Mouse (Mus musculus) heart, adult 2 months (tissue): Measurements from ENCODE around the gene Ckmt1. TPM values are rescaled to one million over a fixed set of nuclear protein-coding genes. Genes with fewer than 3 reads are reported as not detected.
A peak's percentile ranks its signal among the peaks of the same experiment; 100 is the strongest.

ENCODE experiments used
- DNase-seq, 2 experiments: peaks; one replicate each; pipeline ENCODE4 v3.0.0; 2021
- H3K27ac ChIP-seq: fragments of 200-600 bp; 2 replicates; pipeline ENCODE4 v1.8.1; 2022
- H3K27me3 ChIP-seq: fragments of 200-500 bp; 2 replicates; pipeline ENCODE4 v1.6.1; 2012; ENCODE audit warnings: mild to moderate bottlenecking, low read length, inconsistent platforms, mixed read lengths; ENCODE audit not compliant: control insufficient read depth, insufficient read depth
- H3K36me3 ChIP-seq: fragments of 200-500 bp; 2 replicates; pipeline ENCODE4 v1.6.1; 2012; ENCODE audit warnings: low read length, inconsistent platforms; ENCODE audit not compliant: control insufficient read depth, insufficient read depth
- H3K4me1 ChIP-seq: fragments of 200-500 bp; 2 replicates; pipeline ENCODE4 v1.6.1; 2011; ENCODE audit warnings: low read length; ENCODE audit not compliant: control insufficient read depth, insufficient read depth
- H3K4me3 ChIP-seq: fragments of 200-600 bp; 2 replicates; pipeline ENCODE4 v1.8.1; 2022
- H3K79me2 ChIP-seq: fragments of 200-500 bp; replicated peaks from 2 replicates; pipeline ENCODE4 v1.6.1; 2012; ENCODE audit warnings: mild to moderate bottlenecking, inconsistent platforms, low read length, moderate library complexity, mixed read lengths; ENCODE audit not compliant: control insufficient read depth, insufficient read depth
- H3K9ac ChIP-seq: fragments of 200-500 bp; 2 replicates; pipeline ENCODE4 v1.6.1; 2012; ENCODE audit warnings: low read depth, mild to moderate bottlenecking, control low read depth, inconsistent platforms, low read length, mixed read lengths
- CTCF ChIP-seq: fragments of 200-600 bp; IDR thresholded peaks from 2 replicates; pipeline ENCODE4 v1.8.1; 2022; ENCODE audit warnings: antibody characterized with exemption, mild to moderate bottlenecking, moderate library complexity
- EP300 ChIP-seq: fragments of 200-500 bp; IDR thresholded peaks from 2 replicates; pipeline ENCODE4 v1.6.1; 2011; ENCODE audit warnings: low read depth, low read length, control low read depth; ENCODE audit not compliant: insufficient read depth
- POLR2A ChIP-seq: fragments of 200-500 bp; IDR thresholded peaks from 2 replicates; pipeline ENCODE4 v1.6.1; 2011; ENCODE audit warnings: mild to moderate bottlenecking, low read depth, low read length, control low read depth; ENCODE audit not compliant: insufficient read depth
- WGBS: fragments of 180-500 bp; shearing (Covaris S2); methylation state at CpG from one replicate; pipeline ENCODE4 v1.1.7; 2018; 5-methylcytosine and 5-hydroxymethylcytosine counted together
- intact Hi-C: fragments of 180-260 bp; cut with DNase I; formaldehyde crosslinking; loops from one replicate; pipeline ENCODE4 v1.15.1; 2025
- long read RNA-seq: library from polyadenylated mRNA; stranded (forward); transcript quantifications from one replicate; pipeline ENCODE4 v2.0.0, GENCODE M21; 2021
- polyA plus RNA-seq: library from polyadenylated mRNA; depleted of rRNA; stranded (reverse); fragments of >200 nt; gene quantifications from 2 replicates; pipeline ENCODE4 v1.2.3, GENCODE M21; 2012; rRNA removed
- total RNA-seq, 2 experiments: library from RNA; stranded (reverse); gene quantifications; 2 replicates each; pipeline ENCODE4 v1.2.3; 2021

Gene Ckmt1
- total RNA-seq (1 to 10 TPM; 1.0 to 2.1 TPM), polyA plus RNA-seq (4.7 and 5.3 TPM in 2 replicates)
- long read RNA-seq, result 0 reads

DNA sequence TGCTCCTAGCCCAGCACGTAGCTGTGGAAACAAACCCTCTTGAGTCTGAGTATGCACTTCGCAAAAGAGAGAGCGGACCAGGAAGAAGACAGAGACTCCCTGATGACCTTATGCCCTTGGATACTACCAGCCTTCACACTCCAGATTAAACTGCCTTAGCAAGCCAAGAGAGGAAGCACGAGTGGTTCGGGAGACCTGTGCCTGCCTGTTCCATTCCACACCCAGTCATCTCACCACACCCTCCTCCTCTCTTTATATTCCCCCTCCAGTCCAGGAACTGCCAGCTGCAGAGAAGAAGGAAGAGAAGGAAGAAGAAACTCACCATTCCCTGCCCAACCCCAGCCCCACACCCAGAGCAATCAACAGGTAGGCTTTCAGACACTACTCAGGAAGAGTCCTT lies at the start of gene Ckmt1:
Gene Ckmt1 (plus strand): TSS at position 221 of the 400 bp plus-strand sequence.
- no peak within 1 kb of the TSS for H3K9ac ChIP-seq
- no peak within 1 kb of the TSS for H3K27ac ChIP-seq
- WGBS, result 44% methylated on average over 5 of the region's 5 CpGs
- H3K4me3 ChIP-seq, result no peak within 1 kb of the TSS
- intact Hi-C loops, result loop anchor here (5.0 kb wide), 2 partner anchors 85 to 170 kb away; partner anchors contain the start of gene Trp53bp1
- H3K36me3 ChIP-seq, result no peaks in the 10 kb centered on the region
- peaks cover 10% of the 10 kb centered on the region for H3K27me3 ChIP-seq
- no peak for DNase-seq
- no peaks in the 10 kb centered on the region; the same call in none of the 2 replicates for H3K4me1 ChIP-seq
- no peaks in the 10 kb centered on the region for H3K79me2 ChIP-seq
- no peak for TF ChIP-seq EP300
- TF ChIP-seq POLR2A, result no peak
- TF ChIP-seq CTCF, result no peak

DNA sequence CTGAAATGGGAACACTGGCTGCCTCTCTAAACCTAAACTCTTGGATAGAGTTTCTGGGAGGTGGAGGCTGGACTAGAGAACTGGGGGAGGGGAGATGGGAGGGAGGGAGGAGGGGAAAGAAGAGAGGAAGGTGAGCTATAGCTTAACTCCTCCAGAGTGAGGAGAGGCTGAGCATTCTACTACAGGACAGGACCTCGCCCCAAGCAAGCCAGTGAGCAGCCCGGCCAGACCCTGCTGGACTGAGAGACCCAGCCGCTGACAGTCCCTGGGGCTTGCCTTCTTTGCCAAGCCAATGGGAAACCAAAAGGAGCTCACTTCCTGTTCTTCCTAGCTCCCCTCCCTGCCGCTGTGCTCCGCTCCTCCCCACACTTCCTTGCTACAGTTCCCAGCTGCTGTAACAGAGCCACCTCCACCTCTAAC lies 48.5 kb upstream of the Ckmt1 start:
- intact Hi-C loops, result no loop called here
- Histone ChIP-seq H3K79me2 (no peaks in the 10 kb centered on the region), H3K9ac (no peak overlapping the region), H3K27me3 (no peaks in the 10 kb centered on the region), H3K27ac (peak overlapping the region; percentile 73), H3K36me3 (no peaks in the 10 kb centered on the region), H3K4me1 (peaks cover 3% of the 10 kb centered on the region; the same call in 1 of the 2 replicates), H3K4me3 (peak overlapping the region; percentile 39; the same call in 1 of the 2 replicates)
- 26% methylated on average over 5 of the region's 5 CpGs for WGBS
- peak; percentile 70 to 71 for DNase-seq
- TF ChIP-seq POLR2A (peak; percentile 45), EP300 (0 out of 2 replicates have a peak, but pooled peaks have one; percentile 15), CTCF (no peak)

DNA sequence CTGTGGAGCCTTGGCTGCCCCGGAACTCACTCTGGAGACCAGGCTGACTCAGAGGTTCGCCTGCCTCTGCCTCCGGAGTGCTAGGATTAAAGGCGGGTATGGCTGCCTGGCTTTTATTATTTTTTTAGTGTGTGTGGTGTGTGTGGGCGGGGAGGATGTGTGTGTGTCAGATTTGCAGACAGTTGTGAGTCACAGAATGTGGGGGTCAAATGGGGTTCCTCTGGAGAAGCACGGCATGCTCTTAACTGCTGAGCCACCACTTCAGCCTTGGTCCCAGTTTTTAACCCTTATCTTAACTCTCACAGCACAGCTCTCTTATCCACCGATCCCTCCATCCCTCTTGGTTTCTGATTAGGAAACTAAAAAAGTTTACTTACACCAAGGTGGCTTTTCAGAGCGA lies 41.2 kb upstream of the Ckmt1 start:
- WGBS, result 65% methylated on average over 8 of the region's 8 CpGs
- Histone ChIP-seq H3K27ac (no peak overlapping the region), H3K27me3 (no peaks in the 10 kb centered on the region), H3K9ac (no peak overlapping the region), H3K79me2 (no peaks in the 10 kb centered on the region), H3K4me1 (no peaks in the 10 kb centered on the region), H3K4me3 (no peak overlapping the region), H3K36me3 (no peaks in the 10 kb centered on the region)
- TF ChIP-seq POLR2A (no peak), CTCF (no peak), EP300 (no peak)
- intact Hi-C loops, result no loop called here
- DNase-seq, result no peak

DNA sequence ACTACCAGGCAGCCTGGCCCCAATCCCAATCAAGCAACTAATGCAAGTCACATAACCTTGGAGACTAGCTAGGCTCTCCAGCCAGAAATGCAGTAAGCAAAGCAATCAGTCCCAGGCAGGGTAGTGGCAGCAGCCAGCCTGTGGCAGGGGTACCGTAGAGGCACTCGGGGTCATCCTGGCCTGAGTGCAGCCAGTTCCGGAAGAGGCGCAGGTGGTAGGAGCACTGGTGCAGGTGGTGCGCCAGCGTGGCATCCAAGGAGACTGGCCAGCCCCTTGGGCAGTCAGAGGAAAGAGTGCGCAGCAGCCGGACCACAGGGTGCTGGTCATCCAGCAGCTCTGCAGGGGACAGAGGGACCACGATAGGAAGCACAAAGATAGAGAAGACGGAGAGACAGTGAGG lies 34.5 kb upstream of the Ckmt1 start:
- TF ChIP-seq CTCF (no peak), POLR2A (no peak), EP300 (no peak)
- no peaks in the 10 kb centered on the region for H3K4me1 ChIP-seq
- no peak for DNase-seq
- H3K4me3 ChIP-seq, result no peak overlapping the region
- 91% methylated on average over 10 of the region's 10 CpGs for WGBS
- H3K9ac ChIP-seq, result no peak overlapping the region
- H3K27me3 ChIP-seq, result no peaks in the 10 kb centered on the region
- no peaks in the 10 kb centered on the region for H3K79me2 ChIP-seq
- intact Hi-C loops, result no loop called here
- no peaks in the 10 kb centered on the region for H3K36me3 ChIP-seq
- no peak overlapping the region for H3K27ac ChIP-seq

DNA sequence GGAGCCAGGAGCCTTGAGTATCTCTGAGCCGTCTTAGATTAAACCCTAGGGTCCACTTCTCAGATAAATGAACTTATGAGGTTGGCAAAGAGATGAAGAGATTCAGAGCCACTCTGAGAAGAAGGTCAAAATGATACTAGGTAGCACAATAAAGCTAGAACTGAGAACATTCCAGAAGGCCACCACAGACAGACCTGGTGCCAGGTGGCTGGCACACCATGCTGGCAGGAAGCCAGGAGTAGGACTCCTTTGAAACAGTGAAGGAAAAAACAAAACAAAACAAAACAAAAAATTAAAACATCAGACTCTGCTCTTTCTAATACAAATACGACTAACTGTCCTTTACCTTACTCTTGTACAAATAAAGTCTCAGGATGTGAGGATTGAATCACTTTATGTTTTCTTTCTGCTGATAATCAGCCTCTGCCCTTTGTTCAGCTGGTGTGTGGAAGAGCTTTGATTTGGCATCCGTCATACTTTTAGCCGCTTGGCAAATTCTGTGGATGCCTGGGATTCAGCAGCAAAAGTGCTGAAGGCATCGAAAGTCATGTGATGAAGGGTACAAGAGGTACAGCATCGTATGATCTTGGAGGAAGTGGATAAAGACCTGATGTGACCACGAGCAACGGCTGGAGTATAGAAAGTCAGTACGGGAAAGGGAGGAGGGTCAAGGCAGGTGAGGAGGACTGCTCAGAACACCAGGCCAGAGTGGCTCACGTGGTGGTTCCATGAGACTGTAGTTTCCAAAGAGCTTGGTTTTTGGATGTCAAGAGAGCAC lies 33.6 kb upstream of the Ckmt1 start:
- no peak for TF ChIP-seq POLR2A
- TF ChIP-seq CTCF, result no peak
- TF ChIP-seq EP300, result no peak
- intact Hi-C loops, result no loop called here
- 53% methylated on average over 10 of the region's 10 CpGs for WGBS

GRCm38 (mm10) chr2:121329492-121329891 lies 28.0 kb upstream of the Ckmt1 start:
- TF ChIP-seq EP300 (no peak), POLR2A (no peak), CTCF (no peak)

More for the DNA sequence above, 33.6 kb upstream of the Ckmt1 start:
- Histone ChIP-seq H3K4me1 (no peaks in the 10 kb centered on the region), H3K79me2 (no peaks in the 10 kb centered on the region), H3K27me3 (no peaks in the 10 kb centered on the region), H3K27ac (no peak overlapping the region), H3K9ac (no peak overlapping the region), H3K36me3 (no peaks in the 10 kb centered on the region), H3K4me3 (no peak overlapping the region)
- DNase-seq, result no peak

More at GRCm38 (mm10) chr2:121329492-121329891, 28.0 kb upstream of the Ckmt1 start:
- no peak for DNase-seq
- Histone ChIP-seq H3K79me2 (no peaks in the 10 kb centered on the region), H3K4me3 (no peak overlapping the region), H3K27ac (no peak overlapping the region), H3K4me1 (no peaks in the 10 kb centered on the region), H3K27me3 (no peaks in the 10 kb centered on the region), H3K36me3 (no peaks in the 10 kb centered on the region), H3K9ac (no peak overlapping the region)
- intact Hi-C loops, result no loop called here
- WGBS, result 85% methylated on average over 2 of the region's 2 CpGs
